Mouse (Mus musculus): ENCODE data around the gene Slc6a9.

Gene Slc6a9

DNA sequence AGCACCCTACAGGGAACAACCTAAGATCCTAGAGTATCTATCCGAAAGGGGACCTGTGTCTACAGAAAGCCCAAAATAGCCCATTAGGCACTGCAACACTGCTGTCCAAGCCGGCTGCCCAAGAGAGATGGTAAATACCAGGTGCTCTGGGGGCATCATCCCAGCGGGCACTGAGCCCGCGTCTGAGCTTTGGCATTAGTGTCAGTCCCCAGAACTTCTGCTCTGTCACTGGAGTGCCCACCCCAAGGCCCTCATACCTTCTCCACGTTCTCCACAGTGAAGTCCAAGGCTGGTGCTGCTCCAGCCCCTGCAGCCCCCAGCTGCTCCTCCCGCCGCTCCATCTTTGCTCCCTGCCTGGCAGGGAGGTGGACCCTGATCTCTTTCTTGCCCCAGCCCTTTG is 79.7 kb downstream of the Slc6a9 start:
- peak; percentile 85 for DNase-seq

DNA sequence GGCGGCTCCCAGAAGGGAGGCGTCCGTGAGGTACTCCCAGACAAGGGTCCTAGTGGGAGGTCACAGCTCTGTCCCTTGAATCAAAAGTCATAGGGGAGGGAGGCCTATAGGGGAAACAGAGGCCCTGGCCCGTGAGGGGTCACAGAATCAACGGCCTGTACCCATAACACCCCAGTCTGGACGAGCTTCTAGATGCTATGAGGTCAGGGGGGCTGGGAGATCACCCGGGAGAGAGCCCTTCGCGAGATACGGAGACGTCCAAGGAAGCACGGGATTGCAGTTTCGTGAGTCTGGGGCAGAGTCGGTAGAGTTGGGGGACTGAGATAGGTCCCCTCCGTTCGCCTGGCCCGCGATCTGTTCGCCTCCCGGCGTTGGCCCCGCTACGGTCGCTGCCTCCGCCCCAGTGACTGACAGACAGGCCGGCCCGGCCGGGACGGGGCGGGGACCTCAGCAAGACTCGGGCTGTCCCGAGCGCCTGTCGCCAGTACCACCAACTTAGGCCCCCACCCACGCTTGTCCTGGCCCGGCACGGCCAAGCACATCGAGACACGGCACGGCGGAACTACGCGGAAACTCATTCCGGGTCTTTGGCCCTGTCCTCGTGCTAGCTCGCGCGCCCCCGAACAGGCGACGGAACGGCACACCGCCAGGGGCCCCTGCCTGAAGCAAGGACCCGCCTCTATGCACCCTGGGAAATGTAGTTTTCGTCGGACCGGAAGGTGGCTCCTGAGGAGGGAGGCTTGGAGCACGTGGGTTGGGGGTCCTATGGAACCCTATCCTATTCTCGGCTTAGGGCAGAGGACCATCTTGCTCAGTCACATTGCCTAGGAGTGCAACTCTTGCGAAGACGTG is 80.5 kb downstream of the Slc6a9 start, which contains the start of gene Ipo13:
Gene Ipo13, minus strand, starts transcription at position 409 of the 852 bp plus-strand sequence.
- peak; percentile 95 for DNase-seq

DNA sequence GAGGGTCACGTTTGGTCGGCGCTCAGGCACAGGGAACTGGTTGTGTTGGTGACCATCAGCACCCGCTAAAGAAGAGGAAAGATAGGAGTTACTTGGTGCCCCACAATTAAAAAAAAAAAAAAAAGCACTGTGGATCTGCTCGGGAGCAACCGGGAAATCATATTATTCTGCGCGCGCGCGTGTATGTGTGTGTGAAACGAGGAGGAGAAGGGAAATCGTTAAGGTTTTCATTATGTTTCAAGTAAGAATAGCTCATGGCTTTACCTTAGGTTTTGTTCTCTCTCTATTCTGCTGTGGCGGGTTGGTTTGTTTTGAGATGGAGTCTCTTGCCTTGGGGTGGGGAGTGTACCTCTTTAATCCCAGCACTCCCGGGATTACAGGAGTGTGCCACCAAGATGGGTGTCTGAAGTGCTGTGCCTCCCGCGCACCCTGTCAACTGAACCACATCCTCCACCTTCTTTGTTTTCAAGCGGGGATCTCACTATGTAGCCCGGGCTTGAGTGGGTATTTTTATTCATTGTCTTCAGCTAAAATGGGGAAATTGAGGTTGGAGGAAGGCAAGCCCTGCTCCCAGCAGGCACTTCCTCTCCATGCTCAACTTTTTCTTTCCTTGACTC is 81.3 kb downstream of the Slc6a9 start:
- DNase-seq = peak; percentile 53

DNA sequence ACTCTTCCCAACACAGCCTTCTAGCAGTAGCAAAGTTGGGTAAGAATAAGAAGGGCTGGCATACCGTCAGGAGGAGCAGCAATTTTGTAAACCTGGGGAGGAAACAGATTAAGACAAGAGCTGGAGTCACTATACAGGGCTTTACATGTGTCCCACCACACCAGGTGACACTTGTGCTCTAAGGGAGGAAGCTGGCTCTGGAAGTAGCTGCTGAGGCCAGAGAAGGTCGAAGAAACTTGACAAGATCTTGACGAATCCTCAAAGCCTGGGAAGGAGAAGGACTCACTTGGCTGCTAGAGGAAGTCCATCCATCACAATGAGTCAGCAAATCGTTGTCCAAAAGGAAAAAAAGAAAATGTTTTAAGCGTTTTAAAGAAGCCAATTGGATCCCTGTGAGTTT is 82.1 kb downstream of the Slc6a9 start:
- DNase-seq = peak; percentile 45

DNA sequence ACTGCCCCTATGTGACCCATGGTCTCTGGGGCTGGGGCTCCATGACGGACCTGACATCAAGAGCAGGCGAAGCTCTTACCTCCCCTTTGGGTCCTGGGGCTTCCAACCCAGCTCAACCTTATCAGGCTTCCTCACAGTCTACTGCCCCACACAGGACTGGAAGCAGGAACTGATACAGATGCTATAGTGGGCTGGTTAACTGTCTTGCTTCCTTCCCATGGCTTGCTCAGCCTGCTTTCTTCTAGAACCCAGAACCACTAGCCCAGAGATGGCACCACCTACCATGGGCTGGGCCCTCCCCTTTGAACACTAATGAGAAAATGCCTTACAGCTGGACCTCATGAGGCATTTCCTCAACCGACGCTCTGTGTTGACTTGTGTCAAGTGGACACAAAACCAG is 83.1 kb downstream of the Slc6a9 start:
- no peak for DNase-seq

DNA sequence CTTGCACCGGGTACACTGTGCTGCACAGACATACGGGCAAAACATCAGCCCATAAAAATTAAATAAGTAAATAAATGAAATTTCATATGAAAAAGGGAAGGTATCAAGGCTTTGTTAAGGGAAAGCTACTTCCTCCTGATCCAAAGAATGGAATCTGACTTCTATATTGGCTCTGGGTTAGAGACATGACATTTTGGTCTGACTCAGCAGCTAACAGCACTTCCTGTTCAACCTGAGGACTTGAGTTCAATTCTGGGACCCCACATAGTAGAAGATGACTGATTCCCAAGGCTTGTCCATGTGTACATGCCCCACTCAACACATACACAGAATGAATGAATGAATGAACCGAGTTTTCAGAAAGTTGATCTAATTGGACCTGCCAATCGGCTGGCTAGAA is 83.5 kb downstream of the Slc6a9 start:
- peak; percentile 8 for DNase-seq

DNA sequence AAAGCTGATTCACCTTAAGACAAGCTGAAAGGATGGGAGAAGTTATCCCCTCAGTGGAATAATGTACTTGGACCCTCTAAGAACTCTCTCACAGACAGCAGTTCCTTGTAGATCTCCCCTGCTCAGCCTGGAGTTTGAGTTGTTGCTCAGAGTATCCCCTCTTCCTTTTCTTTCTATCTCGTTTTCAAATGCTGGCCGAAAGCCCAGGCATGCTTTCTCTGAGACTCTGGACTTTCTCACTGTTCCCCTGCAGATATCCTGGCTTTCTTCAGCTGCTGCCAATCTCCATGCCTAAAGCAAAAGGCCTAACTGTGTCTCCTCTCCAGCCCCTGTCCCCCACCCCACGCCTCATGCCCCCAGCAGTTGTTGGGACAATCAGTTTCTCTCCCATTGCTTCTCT is 84.0 kb downstream of the Slc6a9 start:
- peak; percentile 15 for DNase-seq

DNA sequence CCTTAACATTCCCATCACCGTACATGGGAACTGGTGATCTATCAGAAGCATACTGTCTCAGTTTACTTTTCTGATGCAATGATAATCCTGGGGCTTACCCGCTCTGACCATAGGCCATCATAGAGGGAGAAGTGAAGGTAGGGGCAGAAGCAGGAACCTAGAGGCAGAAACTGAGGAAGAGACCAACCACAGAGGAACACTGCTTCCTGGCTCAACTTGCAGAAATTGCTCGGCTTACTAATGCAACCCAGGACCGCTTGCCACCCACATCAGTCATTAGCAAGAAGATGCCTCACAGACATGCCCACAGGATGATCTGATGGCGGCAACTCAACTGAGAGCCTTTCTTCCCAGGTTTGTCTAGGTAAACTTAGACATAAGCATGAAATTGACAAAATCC is 84.5 kb downstream of the Slc6a9 start:
- no peak for DNase-seq

DNA sequence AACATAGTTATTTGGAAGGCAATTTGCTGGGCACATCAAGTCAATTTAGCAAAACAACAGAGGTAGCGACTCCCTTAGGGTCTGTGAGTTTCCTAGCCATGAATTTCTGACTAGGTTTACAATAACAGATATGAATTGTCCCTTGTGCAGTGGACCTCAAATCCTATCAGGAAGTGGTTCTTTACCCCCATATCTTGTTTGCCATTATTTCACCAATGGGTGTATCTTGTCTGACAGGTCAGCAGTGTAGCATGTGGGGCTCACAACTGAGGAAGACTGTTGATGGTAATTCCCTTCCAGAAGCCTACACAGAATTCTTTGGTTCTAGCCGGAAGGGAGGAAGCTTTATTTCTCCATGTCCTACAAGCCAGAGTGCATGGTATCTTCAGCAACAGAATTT is 87.1 kb downstream of the Slc6a9 start:
- DNase-seq = no peak

DNA sequence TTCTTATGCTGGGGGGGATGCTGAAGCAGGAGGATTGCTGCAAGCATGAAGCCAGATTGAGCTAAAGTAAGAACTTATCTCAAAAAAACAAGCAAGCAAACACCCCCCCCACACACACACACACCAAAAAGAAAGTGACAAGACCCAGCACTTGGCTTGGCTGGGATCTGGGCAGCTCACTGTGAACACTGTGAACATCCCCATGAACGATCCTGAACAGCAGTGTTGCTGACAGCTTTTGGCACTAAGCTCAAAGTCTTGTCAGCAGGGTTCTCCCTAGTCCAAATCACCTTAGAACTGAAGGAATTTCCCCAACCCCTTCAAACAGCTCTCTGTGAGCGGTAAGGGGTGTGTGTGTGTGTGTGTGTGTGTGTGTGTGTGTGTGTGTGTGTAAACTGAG is 89.1 kb downstream of the Slc6a9 start:
- no peak for DNase-seq

Data from cerebellum, adult 9-11 months (tissue).